Mouse (Mus musculus) stomach, postnatal 0 days (tissue): ENCODE data around the gene Gfi1. TPM values are rescaled to one million over a fixed set of nuclear protein-coding genes. Genes with fewer than 3 reads are reported as not detected.

ENCODE experiments used
- ATAC-seq: fragments of 200-750 bp; cut with Nextera tagmentation; 2 replicates; pipeline ENCODE4 v1.8.0; 2017; ENCODE audit not compliant: low FRiP score, low TSS enrichment
- DNase-seq: peaks from one replicate; pipeline ENCODE4 v3.0.0-alpha.2; 2016; ENCODE audit warnings: low spot score
- H3K27ac ChIP-seq: fragments of 300-500 bp; sonication (generic); replicated peaks from 2 replicates; pipeline ENCODE4 v1.5.1; 2014; ENCODE audit warnings: mild to moderate bottlenecking, control low read depth
- H3K27me3 ChIP-seq: fragments of 300-500 bp; sonication (generic); 2 replicates; pipeline ENCODE4 v1.6.1; 2014; ENCODE audit warnings: low read length; ENCODE audit not compliant: control insufficient read depth, insufficient read depth
- H3K36me3 ChIP-seq: fragments of 300-500 bp; sonication (generic); 2 replicates; pipeline ENCODE4 v1.6.1; 2014; ENCODE audit warnings: low read length, mixed read lengths; ENCODE audit not compliant: control insufficient read depth, insufficient read depth
- H3K4me1 ChIP-seq: fragments of 300-500 bp; sonication (generic); replicated peaks from 2 replicates; pipeline ENCODE4 v1.6.1; 2014; ENCODE audit warnings: antibody characterized with exemption; ENCODE audit not compliant: control insufficient read depth, insufficient read depth
- H3K4me2 ChIP-seq: fragments of 300-500 bp; sonication (generic); replicated peaks from 2 replicates; pipeline ENCODE4 v1.6.1; 2014; ENCODE audit warnings: low read depth, mild to moderate bottlenecking, control low read depth, moderate library complexity
- H3K4me3 ChIP-seq: fragments of 300-500 bp; sonication (generic); 2 replicates; pipeline ENCODE4 v1.5.1; 2014; ENCODE audit warnings: low read depth, low read length, control low read depth
- H3K9ac ChIP-seq: fragments of 300-500 bp; sonication (generic); 2 replicates; pipeline ENCODE4 v1.6.1; 2014; ENCODE audit warnings: mild to moderate bottlenecking, low read length, control low read depth, mixed read lengths
- H3K9me3 ChIP-seq: fragments of 300-500 bp; sonication (generic); 2 replicates; pipeline ENCODE4 v1.6.1; 2016; ENCODE audit warnings: low read length; ENCODE audit not compliant: control insufficient read depth
- CTCF ChIP-seq: IDR thresholded peaks from 2 replicates; pipeline ENCODE4 v1.5.1; 2016; ENCODE audit warnings: antibody characterized with exemption, low read depth, mild to moderate bottlenecking, moderate library complexity
- EP300 ChIP-seq: optimal IDR thresholded peaks from 2 replicates; pipeline ENCODE3; 2016; ENCODE audit warnings: antibody characterized with exemption
- WGBS: fragments of 180-500 bp; shearing (Covaris S2); extraction: QIAGEN DNeasy Blood & Tissue Kit; methylation state at CpG from one replicate; pipeline ENCODE4 v1.1.7; 2014; 5-methylcytosine and 5-hydroxymethylcytosine counted together
- polyA plus RNA-seq: library from polyadenylated mRNA; unstranded; fragments of >200 nt; fragmentation: Nextera tagmentation; extraction: Ambion mirVana; gene quantifications from 2 replicates; pipeline ENCODE4 v1.2.1, GENCODE M21; 2015

Gfi1 gene
- polyA plus RNA-seq, 1 experiment from 2014 or later: 0.10 TPM

DNA sequence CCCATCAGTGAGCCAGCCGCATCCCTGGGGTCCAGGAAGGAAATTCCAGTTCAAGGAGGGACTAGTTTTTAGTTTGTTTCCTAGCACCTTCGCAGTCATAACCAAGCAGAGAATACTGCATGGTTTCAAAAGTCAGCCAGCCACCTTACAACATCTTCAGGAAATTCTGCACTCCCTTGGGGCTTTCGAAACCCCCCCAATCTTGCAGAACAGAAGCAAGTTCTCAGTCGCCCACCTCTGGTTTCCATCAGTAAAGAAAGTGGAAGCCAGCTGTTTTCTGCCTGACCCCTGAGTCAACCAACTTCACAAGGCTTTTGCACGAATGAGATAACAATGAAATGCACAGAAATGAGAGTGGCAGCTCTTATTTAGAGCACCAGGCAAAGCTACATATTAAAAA is 47.4 kb downstream of the Gfi1 start:
- Histone ChIP-seq H3K9ac (no peak overlapping the region), H3K4me1 (no peaks in the 10 kb centered on the region), H3K27ac (no peak overlapping the region), H3K36me3 (no peaks in the 10 kb centered on the region), H3K9me3 (no peaks in the 10 kb centered on the region), H3K4me2 (no peak overlapping the region), H3K27me3 (no peaks in the 10 kb centered on the region), H3K4me3 (no peak overlapping the region)
- no peak for DNase-seq
- 57% methylated on average over 5 of the region's 5 CpGs for WGBS
- TF ChIP-seq EP300: no peak
- no peak for TF ChIP-seq CTCF
- ATAC-seq: no peak

Other genes with a start within 250 kb of the Gfi1 start
- gene Gm42669, start 218.4 kb downstream of the Gfi1 start, polyA plus RNA-seq: 0.11 and 0.13 TPM in 2 replicates
- 0.04 and 0.05 TPM in 2 replicates for gene 1700028K03Rik, start 191.3 kb downstream of the Gfi1 start, polyA plus RNA-seq
- 10.2 and 10.4 TPM in 2 replicates for gene Rpap2, start 128.7 kb downstream of the Gfi1 start, polyA plus RNA-seq
- gene Glmn, start 128.1 kb downstream of the Gfi1 start, polyA plus RNA-seq: 15.9 and 16.3 TPM in 2 replicates
- gene Ube2d2b, start 104.1 kb upstream of the Gfi1 start, polyA plus RNA-seq: not detected in 2 replicates
- 39.5 and 39.7 TPM in 2 replicates for gene Evi5, start 149.1 kb upstream of the Gfi1 start, polyA plus RNA-seq
- gene Rpl5, start 174.5 kb upstream of the Gfi1 start, polyA plus RNA-seq: 35.7 and 36.1 TPM in 2 replicates